Mouse (Mus musculus): ENCODE data around the gene Acss1.

- TF ChIP-seq CTCF (conservative IDR thresholded peaks at IDR 0.05; ENCODE audit: low read length), result no peak
- no peak for TF ChIP-seq NANOG (IDR thresholded peaks at IDR 0.05; ENCODE audit: borderline replicate concordance, low read length)
Measured at GRCm38 (mm10) chr2:150685389-150685788, 17.1 kb upstream of the Acss1 start.

Data from E14TG2a.4 (cell line).